Mouse (Mus musculus) heart, embryonic 12.5 days (tissue): ENCODE data around the gene Gja4. TPM values are rescaled to one million over a fixed set of nuclear protein-coding genes. Genes with fewer than 3 reads are reported as not detected.
A peak's percentile ranks its signal among the peaks of the same experiment; 100 is the strongest.

Experiments used
- ATAC-seq: fragments of 200-750 bp; cut with Nextera tagmentation; 2 replicates; pipeline ENCODE4 v1.8.0; 2017; ENCODE audit warnings: moderate TSS enrichment, moderate library complexity; ENCODE audit not compliant: insufficient number of reproducible peaks, low FRiP score
- H3K27ac ChIP-seq: fragments of 300-500 bp; sonication (generic); 2 replicates; pipeline ENCODE4 v1.5.1; 2016; ENCODE audit warnings: mild to moderate bottlenecking, moderate library complexity; ENCODE audit not compliant: poor library complexity, severe bottlenecking
- H3K27me3 ChIP-seq: fragments of 300-500 bp; sonication (generic); replicated peaks from 2 replicates; pipeline ENCODE4 v1.6.1; 2016; ENCODE audit warnings: mild to moderate bottlenecking, moderate library complexity
- H3K36me3 ChIP-seq: fragments of 300-500 bp; sonication (generic); 2 replicates; pipeline ENCODE4 v1.6.1; 2016; ENCODE audit warnings: mild to moderate bottlenecking, moderate library complexity
- H3K4me1 ChIP-seq: fragments of 300-500 bp; sonication (generic); replicated peaks from 2 replicates; pipeline ENCODE4 v1.6.1; 2016; ENCODE audit warnings: mild to moderate bottlenecking
- H3K4me2 ChIP-seq: fragments of 300-500 bp; sonication (generic); 2 replicates; pipeline ENCODE4 v1.6.1; 2016; ENCODE audit warnings: mild to moderate bottlenecking, moderate library complexity
- H3K4me3 ChIP-seq: fragments of 300-500 bp; sonication (generic); 2 replicates; pipeline ENCODE4 v1.5.1; 2016; ENCODE audit warnings: mild to moderate bottlenecking
- H3K9ac ChIP-seq: fragments of 300-500 bp; sonication (generic); 2 replicates; pipeline ENCODE4 v1.6.1; 2016; ENCODE audit warnings: mild to moderate bottlenecking, moderate library complexity
- H3K9me3 ChIP-seq: fragments of 300-500 bp; sonication (generic); replicated peaks from 2 replicates; pipeline ENCODE4 v1.6.1; 2016; ENCODE audit warnings: mild to moderate bottlenecking, moderate library complexity
- WGBS: fragments of 180-500 bp; shearing (Covaris S2); methylation state at CpG from one replicate; pipeline ENCODE4 v1.1.7; 2016; 5-methylcytosine and 5-hydroxymethylcytosine counted together
- polyA plus RNA-seq: library from polyadenylated mRNA; unstranded; fragments of >200 nt; fragmentation: Nextera tagmentation; extraction: Ambion mirVana; gene quantifications from 2 replicates; pipeline ENCODE4 v1.2.1, GENCODE M21; 2016

Gene Gja4
- polyA plus RNA-seq, 1 experiment from 2014 or later, result 33.1 TPM

GRCm38 (mm10) chr4:127337668-127338067, 23.8 kb upstream of the Gja4 start:
- ATAC-seq, result no peak
- Histone ChIP-seq H3K4me2 (no peak overlapping the region), H3K9me3 (no peaks in the 10 kb centered on the region), H3K4me1 (no peaks in the 10 kb centered on the region), H3K4me3 (no peak overlapping the region), H3K27me3 (peaks cover 13% of the 10 kb centered on the region), H3K36me3 (no peaks in the 10 kb centered on the region), H3K27ac (no peak overlapping the region), H3K9ac (no peak overlapping the region)
- WGBS, result 78% methylated on average over 5 of the region's 5 CpGs

DNA sequence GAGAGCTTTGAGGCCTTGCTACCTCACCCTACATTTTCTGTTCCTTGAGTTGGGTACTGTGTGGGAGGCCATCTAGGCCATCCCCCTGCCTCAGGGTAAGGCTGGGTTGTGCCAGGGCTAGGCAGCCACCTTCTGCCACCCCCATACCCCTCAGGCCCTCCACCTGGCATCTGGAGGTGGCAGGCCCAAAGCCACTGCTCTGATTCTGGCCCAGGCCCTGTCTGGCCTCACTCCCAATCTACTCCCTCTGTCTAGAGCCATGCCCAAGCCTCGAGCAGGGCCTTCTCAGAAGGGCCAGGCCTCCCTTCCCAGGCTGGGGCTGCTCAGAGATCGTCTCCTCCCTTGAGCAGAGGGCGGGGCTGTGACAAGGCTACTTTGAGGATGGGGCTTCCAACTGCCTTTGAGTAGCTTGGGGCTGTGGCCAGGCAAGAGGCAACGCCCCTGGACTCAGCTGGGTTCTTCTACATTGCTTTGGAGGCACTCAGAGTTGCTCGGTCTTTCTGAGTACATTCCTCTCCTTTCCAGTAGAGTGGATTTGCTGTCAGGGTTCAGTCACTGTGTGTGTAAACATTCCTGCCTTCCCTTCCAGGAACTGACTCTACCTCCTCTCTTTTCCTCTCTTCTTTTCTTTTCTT, 21.1 kb upstream of the Gja4 start:
- Histone ChIP-seq H3K9me3 (no peaks in the 10 kb centered on the region), H3K27ac (no peak overlapping the region), H3K4me2 (no peak overlapping the region), H3K4me1 (peaks cover 12% of the 10 kb centered on the region), H3K9ac (no peak overlapping the region), H3K36me3 (no peaks in the 10 kb centered on the region), H3K4me3 (no peak overlapping the region), H3K27me3 (peaks cover 40% of the 10 kb centered on the region)
- ATAC-seq, result no peak
- 38% methylated on average over 5 of the region's 5 CpGs for WGBS

- Histone ChIP-seq H3K27ac (no peak overlapping the region), H3K27me3 (peaks cover 72% of the 10 kb centered on the region), H3K9me3 (no peaks in the 10 kb centered on the region), H3K36me3 (no peaks in the 10 kb centered on the region), H3K4me2 (no peak overlapping the region; the same call in 1 of the 2 replicates), H3K4me3 (no peak overlapping the region), H3K4me1 (peaks cover 17% of the 10 kb centered on the region), H3K9ac (no peak overlapping the region)
- no peak for ATAC-seq
- 27% methylated on average over 13 of the region's 13 CpGs for WGBS
Observed at GRCm38 (mm10) chr4:127331171-127331570, 17.3 kb upstream of the Gja4 start.

DNA sequence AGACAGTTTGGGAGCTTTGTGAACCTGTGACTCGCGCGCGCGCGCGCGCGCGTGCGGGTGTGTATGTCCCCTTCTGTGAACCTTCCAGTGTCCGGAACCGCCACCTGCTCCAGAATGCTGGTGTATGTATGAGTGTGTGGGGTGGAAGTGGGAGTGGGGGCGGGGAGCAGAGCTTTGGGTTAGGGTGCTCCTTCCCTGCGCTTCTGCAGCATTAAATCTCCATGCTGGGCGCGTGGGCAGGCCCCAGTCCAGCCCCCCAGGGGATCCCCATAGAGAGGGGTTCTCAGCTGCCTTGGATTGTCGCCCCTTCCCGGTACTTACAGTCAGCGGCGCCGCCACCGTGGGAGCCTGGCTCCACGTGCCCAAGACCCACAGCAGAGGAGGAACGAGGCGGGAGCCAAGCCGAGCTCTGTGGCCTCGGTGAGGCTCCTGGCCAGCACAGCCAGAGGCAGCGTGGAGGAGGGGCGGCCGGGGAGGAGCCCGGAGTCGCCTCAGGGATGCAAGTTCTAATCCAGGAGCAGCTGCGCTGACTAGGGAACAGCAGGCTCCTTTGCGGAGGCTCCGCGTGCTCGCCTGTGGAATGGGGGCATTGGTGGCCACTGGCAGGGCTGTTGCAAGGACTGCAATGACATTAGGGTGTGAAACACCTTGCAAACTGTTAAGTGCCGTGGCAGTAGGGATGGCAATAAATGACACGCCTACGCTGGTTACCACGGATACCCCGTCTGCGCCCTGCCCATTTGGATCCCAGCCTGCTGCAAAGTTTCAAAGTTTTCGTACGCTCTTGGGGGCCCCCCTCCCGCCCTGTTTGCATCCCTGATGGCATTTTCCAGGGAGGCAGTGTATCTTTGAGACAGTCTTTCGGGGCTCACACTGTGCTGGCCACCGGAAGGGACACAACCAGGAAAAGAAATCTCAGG, 16.6 kb upstream of the Gja4 start, which contains the start of gene Gjb3:
Gene Gjb3, minus strand, starts transcription at position 664 of the 920 bp plus-strand sequence.
- H3K36me3 ChIP-seq, result no peaks in the 10 kb centered on the region
- peaks cover 17% of the 10 kb centered on the region for H3K4me1 ChIP-seq
- WGBS, result 3% methylated on average over 49 of the region's 49 CpGs
- H3K9ac ChIP-seq, result peak within 1 kb of the TSS; percentile 10; the same call in 1 of the 2 replicates
- H3K4me3 ChIP-seq, result peak within 1 kb of the TSS; percentile 28
- H3K27ac ChIP-seq, result no peak within 1 kb of the TSS
- no peak for ATAC-seq
- H3K9me3 ChIP-seq, result no peaks in the 10 kb centered on the region
- peak within 1 kb of the TSS; percentile 54 for H3K4me2 ChIP-seq
- peaks cover 79% of the 10 kb centered on the region for H3K27me3 ChIP-seq

GRCm38 (mm10) chr4:127329751-127330150, 15.9 kb upstream of the Gja4 start:
- Histone ChIP-seq H3K27me3 (peaks cover 83% of the 10 kb centered on the region), H3K9me3 (no peaks in the 10 kb centered on the region), H3K9ac (no peak overlapping the region), H3K27ac (no peak overlapping the region), H3K36me3 (no peaks in the 10 kb centered on the region), H3K4me1 (peaks cover 17% of the 10 kb centered on the region), H3K4me2 (peak overlapping the region; percentile 54), H3K4me3 (peak overlapping the region; percentile 28)
- 1% methylated on average over 13 of the region's 13 CpGs for WGBS
- ATAC-seq, result no peak

DNA sequence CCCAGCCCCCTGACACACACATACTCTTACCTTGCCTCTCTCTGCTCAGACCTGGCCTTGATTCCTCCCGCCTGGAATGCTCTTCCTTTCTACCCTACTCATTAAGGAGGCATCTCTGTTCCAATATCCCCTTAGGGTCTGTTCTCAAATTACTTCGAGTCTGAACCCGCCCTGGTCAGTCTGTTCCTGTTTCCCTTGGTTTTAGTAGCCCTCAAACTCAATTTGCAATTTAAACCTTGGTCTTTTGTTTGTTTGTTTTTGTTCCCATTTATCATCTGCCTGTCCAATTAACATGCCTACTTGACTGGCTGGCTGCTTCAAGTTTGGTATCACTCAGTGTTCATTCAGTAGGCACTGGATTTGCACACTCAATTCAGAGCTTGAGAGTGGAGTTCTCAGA, 15.2 kb upstream of the Gja4 start:
- H3K9ac ChIP-seq, result no peak overlapping the region
- peaks cover 17% of the 10 kb centered on the region for H3K4me1 ChIP-seq
- WGBS, result 19% methylated on average over 3 of the region's 3 CpGs
- no peak overlapping the region for H3K4me2 ChIP-seq
- H3K27ac ChIP-seq, result no peak overlapping the region
- ATAC-seq, result no peak
- H3K9me3 ChIP-seq, result no peaks in the 10 kb centered on the region
- H3K4me3 ChIP-seq, result no peak overlapping the region
- H3K27me3 ChIP-seq, result peaks cover 77% of the 10 kb centered on the region
- no peaks in the 10 kb centered on the region for H3K36me3 ChIP-seq

DNA sequence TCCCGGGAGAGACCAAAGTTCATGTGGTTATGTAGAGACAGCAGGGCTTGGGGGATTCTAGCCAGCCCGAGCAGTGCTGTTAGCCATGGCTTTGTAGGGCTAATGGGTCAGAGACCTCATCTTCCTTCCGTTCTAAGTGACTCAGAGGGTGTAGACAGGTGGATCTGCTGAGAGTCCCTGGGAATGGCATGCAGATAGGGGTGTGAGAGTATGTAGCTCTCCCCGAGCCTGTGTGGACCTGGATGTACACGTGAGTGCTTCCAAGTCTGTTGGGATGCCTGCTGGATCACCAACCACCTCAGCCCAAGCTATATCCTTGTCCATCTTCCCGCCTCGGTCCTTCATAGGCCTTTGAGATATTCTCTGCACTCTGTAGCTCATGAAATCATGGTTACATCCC, 14.5 kb upstream of the Gja4 start:
- Histone ChIP-seq H3K27ac (no peak overlapping the region), H3K27me3 (peaks cover 77% of the 10 kb centered on the region), H3K36me3 (no peaks in the 10 kb centered on the region), H3K9ac (no peak overlapping the region), H3K9me3 (no peaks in the 10 kb centered on the region), H3K4me2 (no peak overlapping the region), H3K4me3 (no peak overlapping the region), H3K4me1 (peaks cover 17% of the 10 kb centered on the region)
- no peak for ATAC-seq
- 45% methylated on average over 7 of the region's 7 CpGs for WGBS

GRCm38 (mm10) chr4:127327749-127328148, 13.9 kb upstream of the Gja4 start:
- H3K4me2 ChIP-seq, result no peak overlapping the region
- WGBS, result 69% methylated on average over 6 of the region's 6 CpGs
- H3K36me3 ChIP-seq, result no peaks in the 10 kb centered on the region
- H3K27me3 ChIP-seq, result peaks cover 72% of the 10 kb centered on the region
- ATAC-seq, result no peak
- H3K9me3 ChIP-seq, result no peaks in the 10 kb centered on the region
- no peak overlapping the region for H3K27ac ChIP-seq
- H3K4me3 ChIP-seq, result no peak overlapping the region
- no peak overlapping the region for H3K9ac ChIP-seq
- H3K4me1 ChIP-seq, result peaks cover 17% of the 10 kb centered on the region

DNA sequence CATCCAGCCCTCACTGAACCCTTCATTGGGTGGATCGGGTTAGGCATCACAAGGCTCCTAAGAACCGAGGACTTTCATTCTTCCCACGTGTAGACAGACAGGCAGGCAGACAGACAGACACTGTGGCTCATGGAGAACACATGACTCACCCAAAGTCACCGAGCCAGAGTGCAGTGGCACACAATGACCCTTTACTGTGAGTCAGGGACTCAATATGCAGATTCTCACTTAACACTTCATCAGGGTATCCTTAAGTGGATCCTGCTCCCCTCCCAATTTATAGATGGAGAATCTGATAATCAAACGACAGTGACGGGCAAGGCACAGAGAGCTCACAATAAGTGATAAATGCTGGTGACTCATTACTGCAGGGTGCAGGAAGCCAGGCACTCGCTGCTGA, 13.4 kb upstream of the Gja4 start:
- Histone ChIP-seq H3K9ac (no peak overlapping the region), H3K4me2 (no peak overlapping the region), H3K36me3 (no peaks in the 10 kb centered on the region), H3K27ac (no peak overlapping the region), H3K4me1 (peaks cover 17% of the 10 kb centered on the region), H3K9me3 (no peaks in the 10 kb centered on the region), H3K4me3 (no peak overlapping the region), H3K27me3 (peaks cover 67% of the 10 kb centered on the region)
- no peak for ATAC-seq
- WGBS, result 31% methylated on average over 7 of the region's 7 CpGs

DNA sequence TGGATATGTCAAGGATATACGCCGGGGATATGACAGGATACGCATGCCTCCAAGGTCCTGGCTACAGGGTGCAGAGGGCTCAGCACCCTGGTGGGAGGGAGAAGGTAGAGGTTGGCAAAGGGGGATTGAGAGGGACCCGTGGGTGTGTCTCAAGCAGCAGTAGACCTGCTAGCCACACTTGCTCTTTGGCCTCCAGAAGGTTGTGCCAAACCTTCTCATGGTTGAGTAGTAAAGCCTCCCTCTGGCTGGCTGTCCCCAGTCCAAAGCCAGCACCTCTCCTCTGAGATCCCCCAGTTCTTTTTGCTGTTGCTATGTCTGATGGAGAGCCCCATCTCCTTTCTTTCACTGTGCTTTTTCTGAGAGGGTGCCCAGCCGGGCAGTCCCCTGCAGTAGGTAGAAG, 11.4 kb upstream of the Gja4 start:
- 80% methylated on average over 5 of the region's 5 CpGs for WGBS
- H3K36me3 ChIP-seq, result no peaks in the 10 kb centered on the region
- H3K9me3 ChIP-seq, result no peaks in the 10 kb centered on the region
- ATAC-seq, result no peak
- peaks cover 48% of the 10 kb centered on the region for H3K27me3 ChIP-seq
- no peak overlapping the region for H3K4me3 ChIP-seq
- H3K4me2 ChIP-seq, result no peak overlapping the region
- peaks cover 7% of the 10 kb centered on the region for H3K4me1 ChIP-seq
- no peak overlapping the region for H3K9ac ChIP-seq
- H3K27ac ChIP-seq, result no peak overlapping the region

DNA sequence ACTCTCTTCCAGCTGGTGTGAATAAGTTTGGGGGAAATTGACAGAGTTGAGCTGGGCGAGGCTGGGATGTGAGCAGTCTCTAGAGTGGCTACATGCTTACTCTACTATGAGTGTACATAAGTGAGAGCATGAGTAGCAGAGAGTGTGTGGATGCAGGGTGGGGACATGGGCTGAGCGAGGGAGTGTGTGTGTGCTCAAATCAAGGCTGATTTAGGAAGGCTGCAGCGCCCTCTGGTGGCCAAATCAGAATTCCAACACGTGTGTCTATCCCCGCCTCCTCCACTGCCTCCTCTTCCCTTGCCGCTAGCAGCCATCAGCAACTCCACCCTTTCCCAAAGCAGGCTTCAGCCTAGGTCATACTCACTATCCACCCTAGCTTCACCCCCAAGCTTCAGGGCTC, 10.9 kb upstream of the Gja4 start:
- WGBS, result 7% methylated on average over 6 of the region's 6 CpGs
- no peak overlapping the region for H3K27ac ChIP-seq
- H3K4me3 ChIP-seq, result no peak overlapping the region
- ATAC-seq, result no peak
- H3K9me3 ChIP-seq, result no peaks in the 10 kb centered on the region
- no peak overlapping the region for H3K4me2 ChIP-seq
- no peak overlapping the region for H3K9ac ChIP-seq
- H3K4me1 ChIP-seq, result peaks cover 2% of the 10 kb centered on the region
- no peaks in the 10 kb centered on the region for H3K36me3 ChIP-seq
- peaks cover 47% of the 10 kb centered on the region for H3K27me3 ChIP-seq
